Mouse (Mus musculus) adrenal gland, postnatal 36 days (tissue): ENCODE results near the gene Wnt11. TPM values are rescaled to one million over a fixed set of nuclear protein-coding genes. Genes with fewer than 3 reads are reported as not detected.

Source experiments
- DNase-seq, 2 experiments: peaks; one replicate each; pipeline ENCODE4 v3.0.0; 2021; ENCODE audit warnings: mixed read lengths in 1 of 2
- total RNA-seq, 2 experiments: library from RNA; stranded (reverse); gene quantifications; 2 replicates each; pipeline ENCODE4 v1.2.3; 2021

Gene Wnt11
- total RNA-seq, 2 experiments from 2014 or later = 2.6 to 3.6 TPM

- DNase-seq = no peak
Measured at GRCm38 (mm10) chr7:98828876-98829275, 6.0 kb upstream of the Wnt11 start.

GRCm38 (mm10) chr7:98831290-98831689, 3.6 kb upstream of the Wnt11 start:
- no peak for DNase-seq

DNA sequence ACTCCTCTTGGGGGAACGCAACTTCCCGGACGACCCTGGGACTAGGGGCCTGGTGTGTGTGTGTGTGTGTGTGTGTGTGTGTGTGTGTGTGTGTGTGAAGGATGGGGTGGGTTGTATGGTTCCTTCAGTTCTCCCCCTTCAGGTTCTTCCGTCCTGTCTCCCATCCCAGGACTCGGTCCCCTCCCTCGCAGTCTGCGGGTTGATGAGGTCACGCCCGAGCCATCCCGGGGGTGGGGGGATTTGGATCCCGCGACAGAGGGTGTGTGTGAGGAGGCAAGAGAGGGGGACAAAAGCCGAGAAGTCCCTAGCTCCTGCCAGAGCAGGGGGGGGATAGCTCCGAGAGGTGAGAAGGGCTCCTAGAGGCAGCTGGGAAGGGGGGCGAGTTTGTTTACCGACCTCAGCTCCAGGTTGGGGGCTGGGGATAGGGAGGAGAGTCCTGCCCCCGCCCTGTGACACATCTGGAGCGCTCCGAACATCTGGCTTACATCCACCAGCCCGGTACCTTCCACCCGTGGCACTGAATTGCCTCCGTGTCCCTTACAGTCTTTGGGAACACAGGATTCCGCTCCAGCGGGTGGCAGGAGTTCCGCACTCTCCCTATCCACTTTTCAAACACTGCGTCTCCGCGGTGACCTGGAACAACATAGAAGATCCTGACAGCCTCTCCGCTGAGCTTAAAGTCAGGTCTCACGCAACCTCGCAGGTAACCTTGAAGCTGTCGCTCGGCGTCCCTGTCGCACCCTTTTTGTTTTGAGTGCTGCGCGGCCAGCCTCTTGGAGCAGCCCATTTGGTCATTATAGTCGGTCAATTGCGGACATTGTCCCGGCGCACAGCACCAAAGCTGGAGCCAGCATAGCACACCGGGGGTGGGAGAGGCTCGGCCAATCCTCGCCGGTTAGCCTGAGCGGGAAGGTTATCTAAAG, 868 bp downstream of the Wnt11 start:
- peak; percentile 17 to 26 for DNase-seq

DNA sequence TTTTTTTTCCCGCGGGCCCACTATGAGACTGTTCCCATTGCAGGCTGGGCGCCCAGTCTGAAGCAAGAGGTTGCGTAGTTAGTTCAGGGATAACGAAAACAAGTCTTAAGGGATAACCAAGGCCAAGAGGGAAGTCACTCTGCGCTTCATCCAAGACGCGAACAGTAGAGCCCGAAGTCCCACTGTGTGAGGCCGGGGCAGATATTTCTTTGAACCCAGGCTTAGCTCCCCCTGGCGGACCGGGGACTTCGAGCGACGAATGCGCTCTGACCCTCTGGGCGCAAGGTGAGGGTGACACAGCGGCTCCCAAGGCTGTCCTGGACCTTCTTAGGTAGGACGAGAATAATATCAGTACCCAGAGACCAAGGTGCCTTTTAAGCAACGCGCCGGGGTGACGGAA, 1.7 kb downstream of the Wnt11 start:
- DNase-seq = peak; percentile 77 to 86

DNA sequence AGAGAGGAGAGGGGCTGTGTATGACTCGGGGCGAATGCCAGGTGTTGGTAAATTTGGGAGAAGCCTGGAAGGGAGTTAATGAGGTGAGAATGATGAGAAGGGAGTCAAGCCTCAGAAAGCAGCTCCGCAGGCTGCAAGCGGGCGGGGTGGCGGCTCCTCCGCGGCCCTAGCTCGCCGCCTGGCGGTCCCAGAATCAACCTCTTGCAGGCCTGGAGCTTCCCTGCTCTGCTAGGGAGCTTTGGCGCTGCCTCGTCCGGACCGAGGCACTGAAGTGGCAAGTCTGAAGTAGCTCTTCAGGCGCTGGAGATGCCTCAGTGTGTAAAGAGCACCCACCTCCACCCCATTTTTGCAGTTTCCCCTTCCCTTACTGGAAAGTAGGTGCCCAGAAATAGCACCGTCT, 3.0 kb downstream of the Wnt11 start:
- peak; percentile 88 to 90 for DNase-seq

- DNase-seq = peak; percentile 72 to 75
Measured at GRCm38 (mm10) chr7:98838729-98839141, 3.8 kb downstream of the Wnt11 start.

GRCm38 (mm10) chr7:98839312-98839711, 4.4 kb downstream of the Wnt11 start:
- DNase-seq = no peak

DNA sequence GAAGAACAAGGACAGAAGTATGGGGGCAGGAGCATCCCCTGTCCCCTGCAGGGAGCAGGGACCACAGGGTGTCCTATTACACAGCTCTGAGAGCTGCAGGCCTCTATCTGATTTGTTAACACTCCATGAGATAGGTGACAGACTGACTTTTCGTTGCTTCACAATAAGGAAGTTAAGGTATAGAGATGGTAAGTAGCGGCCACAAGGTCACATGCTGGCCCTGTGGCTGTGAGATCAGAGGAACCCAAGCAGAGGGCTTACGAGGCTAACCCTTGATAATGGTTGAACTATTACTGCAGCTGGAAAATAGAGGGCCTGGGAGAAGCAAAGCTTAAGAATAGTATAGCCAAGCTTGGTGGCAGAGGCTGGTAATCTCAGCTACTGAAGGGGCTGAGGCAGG, 5.9 kb downstream of the Wnt11 start:
- no peak for DNase-seq

DNA sequence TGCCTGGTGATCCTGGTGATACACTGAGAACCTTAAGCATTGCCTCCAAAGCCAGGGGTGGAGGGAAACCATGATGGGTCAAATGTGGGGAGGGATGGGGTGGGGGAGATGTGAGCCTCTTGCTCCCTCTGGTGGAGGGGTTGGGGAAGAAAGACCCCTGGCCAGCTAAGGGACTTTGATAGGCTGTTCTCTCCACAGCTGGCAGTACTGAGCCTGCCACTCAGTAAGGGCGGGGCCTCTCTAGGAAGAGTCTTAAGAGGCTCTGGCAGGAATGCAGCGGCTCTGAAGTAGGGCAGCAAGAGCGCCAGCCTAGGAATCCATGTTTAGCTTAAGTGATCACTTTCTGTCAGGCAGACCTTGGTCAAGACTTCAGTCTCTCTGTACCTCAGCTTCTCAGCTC, 6.9 kb downstream of the Wnt11 start:
- no peak for DNase-seq

DNA sequence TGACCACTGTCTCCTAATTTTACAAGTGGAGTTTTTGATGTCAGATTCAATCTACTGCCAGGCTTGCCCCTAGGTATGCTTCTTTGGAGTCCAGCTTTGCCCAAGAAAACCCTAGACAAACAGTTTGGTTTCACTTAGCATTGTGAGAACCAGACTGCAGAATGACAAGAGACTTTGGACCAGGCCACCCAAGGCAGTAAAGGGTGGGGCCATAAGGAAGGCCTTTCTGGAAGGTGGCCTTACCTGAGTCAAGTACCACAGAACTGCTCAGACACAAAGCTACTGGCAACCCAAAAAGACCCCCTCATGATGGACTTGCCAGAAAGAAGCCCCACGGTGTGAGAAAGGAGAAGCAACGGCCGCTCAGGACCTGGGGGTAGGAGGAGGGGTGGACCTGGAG, 8.1 kb downstream of the Wnt11 start:
- no peak for DNase-seq

- no peak for DNase-seq
Measured at GRCm38 (mm10) chr7:98843649-98844048, 8.7 kb downstream of the Wnt11 start.

DNA sequence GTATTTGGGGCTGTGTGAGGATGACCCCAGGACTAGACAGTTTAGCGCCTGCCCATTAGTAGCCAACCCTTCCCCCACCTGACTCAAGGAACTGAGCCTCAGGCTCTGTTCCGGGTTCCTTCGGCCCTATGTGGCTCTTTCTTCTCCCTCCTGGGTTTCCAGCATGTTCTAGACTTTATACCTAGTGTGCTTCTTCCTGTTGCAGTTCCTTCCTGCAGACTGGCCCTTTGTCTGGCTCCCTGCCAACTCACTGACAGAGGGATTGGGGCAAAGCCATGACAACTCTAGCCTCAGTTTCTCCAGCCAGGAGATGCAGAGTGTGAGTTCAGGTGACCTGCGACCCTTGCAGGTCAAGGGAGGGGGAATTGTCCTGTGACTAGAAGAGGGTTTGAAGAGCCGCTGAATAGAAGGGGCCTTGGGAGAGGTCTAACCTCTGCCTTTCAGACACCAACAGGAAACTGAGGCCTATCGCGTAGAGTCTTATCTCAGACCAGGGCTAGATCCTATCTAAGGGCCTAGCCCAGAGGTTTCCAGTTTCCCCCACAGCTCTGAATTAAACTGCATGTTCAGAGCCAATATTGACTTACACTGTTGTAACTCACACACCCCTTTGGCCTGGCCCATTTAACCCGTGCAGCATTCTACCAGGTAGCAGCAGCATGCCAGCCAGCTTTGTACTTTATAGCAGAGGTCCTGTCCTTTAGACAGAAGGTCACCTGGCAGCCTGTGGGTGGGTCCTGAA, 14.2 kb downstream of the Wnt11 start:
- no peak for DNase-seq

GRCm38 (mm10) chr7:98850388-98850787, 15.5 kb downstream of the Wnt11 start:
- DNase-seq = no peak

DNA sequence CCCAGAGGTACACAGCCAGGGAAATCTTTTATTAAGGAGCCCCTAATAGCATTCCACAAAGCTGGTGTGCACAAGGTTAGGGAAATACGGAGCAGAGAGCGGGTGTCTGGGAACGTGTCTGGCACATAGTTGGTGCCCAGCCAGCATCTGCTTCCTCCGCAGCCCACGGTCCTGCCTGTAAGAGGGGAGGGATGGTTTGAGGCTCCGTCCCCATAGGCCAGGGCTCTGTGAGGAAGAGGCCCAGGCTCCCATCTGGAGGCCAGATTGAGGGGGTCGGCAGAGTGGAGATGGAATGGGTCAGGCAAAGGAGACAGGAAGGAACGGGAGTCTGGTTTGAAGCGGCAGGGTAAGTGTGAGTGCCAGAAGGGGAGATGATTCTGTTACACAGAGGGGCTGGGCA, 16.3 kb downstream of the Wnt11 start:
- DNase-seq = no peak

DNA sequence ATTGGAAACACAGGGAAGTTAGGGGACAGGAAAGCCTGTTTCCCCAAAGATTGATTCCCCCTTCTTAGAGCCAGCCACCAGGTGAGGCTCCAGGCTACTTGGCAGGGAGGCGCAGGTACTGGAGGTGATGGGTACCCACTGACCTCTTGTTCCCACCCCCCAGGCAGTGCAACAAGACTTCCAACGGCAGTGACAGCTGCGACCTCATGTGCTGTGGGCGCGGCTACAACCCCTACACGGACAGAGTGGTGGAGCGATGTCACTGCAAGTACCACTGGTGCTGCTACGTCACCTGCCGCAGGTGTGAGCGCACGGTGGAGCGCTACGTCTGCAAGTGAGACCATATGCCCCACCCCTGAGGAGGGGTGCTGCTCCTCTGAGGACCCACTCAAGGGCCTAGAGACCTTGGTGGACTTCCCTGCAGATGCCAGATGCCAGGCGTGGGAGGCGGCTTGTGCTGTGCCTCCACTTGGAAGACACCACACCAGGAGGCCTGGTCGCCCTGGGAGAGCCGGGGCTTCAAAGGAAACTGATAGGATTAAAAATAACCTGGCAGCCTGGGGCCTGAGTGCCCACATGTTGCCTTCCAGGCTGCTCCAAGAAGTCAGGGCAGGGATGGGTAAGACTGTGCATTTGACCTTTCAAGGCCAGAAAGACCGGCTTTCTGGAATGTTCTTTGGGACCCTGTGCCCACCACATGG, 18.2 kb downstream of the Wnt11 start:
- no peak for DNase-seq

- no peak for DNase-seq
Measured at GRCm38 (mm10) chr7:98853806-98854205, 18.9 kb downstream of the Wnt11 start.

DNA sequence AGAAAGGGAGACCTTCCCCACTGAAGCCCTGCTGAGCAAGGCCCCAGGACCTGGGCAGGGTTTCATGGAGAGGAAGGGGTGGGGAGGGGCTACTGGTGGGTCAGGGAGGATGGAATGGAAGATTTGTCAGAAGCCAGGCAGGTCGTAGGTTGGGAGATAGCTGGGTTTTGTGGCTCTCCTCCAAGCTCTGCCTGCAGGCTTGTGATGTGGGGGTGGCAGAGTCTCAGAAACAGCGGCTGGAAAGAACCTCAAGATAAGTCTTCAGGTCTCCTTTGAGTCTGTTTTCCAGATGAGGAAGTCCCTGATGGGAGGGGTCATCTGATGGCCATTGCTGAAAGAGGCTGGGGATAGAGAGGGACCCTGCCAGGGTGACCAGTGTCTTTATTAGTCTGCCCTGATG, 20.5 kb downstream of the Wnt11 start:
- DNase-seq = no peak

- DNase-seq = no peak
Measured at GRCm38 (mm10) chr7:98856128-98856527, 21.2 kb downstream of the Wnt11 start.

- DNase-seq = no peak
Measured at GRCm38 (mm10) chr7:98857094-98857493, 22.2 kb downstream of the Wnt11 start.

DNA sequence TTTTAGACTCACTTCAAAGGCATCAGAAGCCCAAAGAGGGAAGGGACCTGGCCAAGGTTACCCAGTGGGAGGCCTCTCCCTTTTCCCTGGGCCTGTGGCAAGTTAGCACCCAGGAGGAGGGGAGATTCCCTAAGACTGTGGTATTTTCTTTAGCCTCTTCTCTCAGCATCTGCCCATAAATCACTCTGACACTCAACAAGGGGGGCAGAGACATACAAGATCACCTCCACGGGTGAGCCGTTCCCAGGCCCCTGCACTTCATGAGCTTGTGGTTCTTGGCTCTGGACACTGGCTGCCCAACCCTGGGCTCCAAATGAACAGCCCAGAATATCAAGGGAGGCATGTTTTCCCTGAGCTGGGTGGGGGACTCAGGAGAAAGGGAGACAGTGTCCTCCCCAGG, 26.1 kb downstream of the Wnt11 start:
- DNase-seq = no peak

- no peak for DNase-seq
Measured at GRCm38 (mm10) chr7:98862994-98863393, 28.1 kb downstream of the Wnt11 start.

- peak; percentile 35 to 40 for DNase-seq
Measured at GRCm38 (mm10) chr7:98863969-98864718, 29.2 kb downstream of the Wnt11 start.
